Mouse (Mus musculus) intestine, postnatal 0 days (tissue): ENCODE results near the gene Sgcg. TPM values are rescaled to one million over a fixed set of nuclear protein-coding genes. Genes with fewer than 3 reads are reported as not detected.

Experiments used
- ATAC-seq: fragments of 200-750 bp; cut with Nextera tagmentation; 2 replicates; pipeline ENCODE4 v1.8.0; 2017; ENCODE audit warnings: mild to moderate bottlenecking, moderate TSS enrichment, moderate library complexity
- H3K27ac ChIP-seq: fragments of 300-500 bp; sonication (generic); 2 replicates; pipeline ENCODE4 v1.5.1; 2014; ENCODE audit warnings: mild to moderate bottlenecking, low read depth, low read length, moderate library complexity
- H3K27me3 ChIP-seq: fragments of 300-500 bp; sonication (generic); replicated peaks from 2 replicates; pipeline ENCODE4 v1.6.1; 2014; ENCODE audit warnings: low read length, mixed read lengths; ENCODE audit not compliant: control insufficient read depth, insufficient read depth
- H3K36me3 ChIP-seq: fragments of 300-500 bp; sonication (generic); 2 replicates; pipeline ENCODE4 v1.6.1; 2014; ENCODE audit warnings: mild to moderate bottlenecking, moderate library complexity; ENCODE audit not compliant: control insufficient read depth, insufficient read depth
- H3K4me1 ChIP-seq: fragments of 300-500 bp; sonication (generic); replicated peaks from 2 replicates; pipeline ENCODE4 v1.6.1; 2014; ENCODE audit warnings: antibody characterized with exemption, low read length, mixed read lengths; ENCODE audit not compliant: control insufficient read depth, insufficient read depth
- H3K4me2 ChIP-seq: fragments of 300-500 bp; sonication (generic); replicated peaks from 2 replicates; pipeline ENCODE4 v1.6.1; 2014; ENCODE audit warnings: low read depth, mild to moderate bottlenecking, moderate library complexity
- H3K4me3 ChIP-seq: fragments of 300-500 bp; sonication (generic); 2 replicates; pipeline ENCODE4 v1.5.1; 2014; ENCODE audit warnings: low read depth, low read length
- H3K9ac ChIP-seq: fragments of 300-500 bp; sonication (generic); 2 replicates; pipeline ENCODE4 v1.6.1; 2014; ENCODE audit warnings: mild to moderate bottlenecking, low read depth, low read length
- H3K9me3 ChIP-seq: fragments of 300-500 bp; sonication (generic); 2 replicates; pipeline ENCODE4 v1.6.1; 2016; ENCODE audit warnings: mixed run types; ENCODE audit not compliant: control insufficient read depth
- CTCF ChIP-seq: sonication (generic); IDR thresholded peaks from 2 replicates; pipeline ENCODE4 v1.5.1; 2016; ENCODE audit warnings: low read depth, mild to moderate bottlenecking, control low read depth, antibody characterized with exemption, moderate library complexity
- WGBS: fragments of 180-500 bp; shearing (Covaris S2); extraction: QIAGEN DNeasy Blood & Tissue Kit; methylation state at CpG from one replicate; pipeline ENCODE4 v1.1.7; 2014; 5-methylcytosine and 5-hydroxymethylcytosine counted together
- polyA plus RNA-seq: library from polyadenylated mRNA; unstranded; fragments of >200 nt; fragmentation: Nextera tagmentation; extraction: Ambion mirVana; gene quantifications from 2 replicates; pipeline ENCODE4 v1.2.1, GENCODE M21; 2015

Gene Sgcg
- polyA plus RNA-seq, 1 experiment from 2014 or later = 2.8 TPM

GRCm38 (mm10) chr14:61274414-61275198, 16.3 kb upstream of the Sgcg start:
- no peak for TF ChIP-seq CTCF
- Histone ChIP-seq H3K27ac (no peak overlapping the region), H3K4me2 (peak overlapping the region; percentile 57), H3K36me3 (no peaks in the 10 kb centered on the region), H3K9ac (no peak overlapping the region), H3K4me1 (no peaks in the 10 kb centered on the region), H3K27me3 (peaks cover 21% of the 10 kb centered on the region), H3K9me3 (no peaks in the 10 kb centered on the region), H3K4me3 (peak overlapping the region; percentile 19)
- no peak for ATAC-seq
- WGBS = 8% methylated on average over 38 of the region's 38 CpGs

- no peaks in the 10 kb centered on the region for H3K4me1 ChIP-seq
- no peak overlapping the region for H3K4me3 ChIP-seq
- no peak overlapping the region for H3K4me2 ChIP-seq
- H3K27ac ChIP-seq = no peak overlapping the region
- no peaks in the 10 kb centered on the region for H3K9me3 ChIP-seq
- WGBS = 62% methylated on average over 5 of the region's 5 CpGs
- H3K9ac ChIP-seq = no peak overlapping the region
- H3K36me3 ChIP-seq = no peaks in the 10 kb centered on the region
- H3K27me3 ChIP-seq = no peaks in the 10 kb centered on the region
- no peak for TF ChIP-seq CTCF
- no peak for ATAC-seq
These were observed 9.7 kb upstream of the Sgcg start for GRCm38 (mm10) chr14:61267908-61268475.

- ATAC-seq = no peak
- Histone ChIP-seq H3K4me2 (no peak overlapping the region), H3K36me3 (no peaks in the 10 kb centered on the region), H3K27ac (no peak overlapping the region), H3K4me1 (no peaks in the 10 kb centered on the region), H3K27me3 (no peaks in the 10 kb centered on the region), H3K4me3 (no peak overlapping the region), H3K9ac (no peak overlapping the region), H3K9me3 (no peaks in the 10 kb centered on the region)
- WGBS = 21% methylated on average over 3 of the region's 3 CpGs
- TF ChIP-seq CTCF = no peak
These were observed 794 bp upstream of the Sgcg start for GRCm38 (mm10) chr14:61259084-61259483.

- ATAC-seq = no peak
- no peak overlapping the region for H3K9ac ChIP-seq
- H3K27me3 ChIP-seq = no peaks in the 10 kb centered on the region
- 87% methylated on average over 15 of the region's 15 CpGs for WGBS
- no peak overlapping the region for H3K27ac ChIP-seq
- H3K4me2 ChIP-seq = no peak overlapping the region
- H3K36me3 ChIP-seq = no peaks in the 10 kb centered on the region
- no peak for TF ChIP-seq CTCF
- no peak overlapping the region for H3K4me3 ChIP-seq
- no peaks in the 10 kb centered on the region for H3K4me1 ChIP-seq
- 0 out of 2 replicates have a peak, but pooled peaks cover 5% of the 10 kb centered on the region for H3K9me3 ChIP-seq
These were observed 5.5 kb downstream of the Sgcg start for GRCm38 (mm10) chr14:61252596-61253388.

- no peak for TF ChIP-seq CTCF
- Histone ChIP-seq H3K27ac (no peak overlapping the region), H3K4me2 (no peak overlapping the region), H3K4me1 (no peaks in the 10 kb centered on the region), H3K36me3 (no peaks in the 10 kb centered on the region), H3K4me3 (no peak overlapping the region), H3K9ac (no peak overlapping the region), H3K27me3 (no peaks in the 10 kb centered on the region), H3K9me3 (0 out of 2 replicates have a peak, but pooled peaks cover 13% of the 10 kb centered on the region)
- no peak for ATAC-seq
- WGBS = 80% methylated on average over 3 of the region's 3 CpGs
These were observed 11.8 kb downstream of the Sgcg start for GRCm38 (mm10) chr14:61246444-61246843.

GRCm38 (mm10) chr14:61242611-61243010, 15.7 kb downstream of the Sgcg start:
- 0 out of 2 replicates have a peak, but pooled peaks cover 7% of the 10 kb centered on the region for H3K9me3 ChIP-seq
- no peaks in the 10 kb centered on the region for H3K4me1 ChIP-seq
- no peak overlapping the region for H3K4me2 ChIP-seq
- H3K9ac ChIP-seq = no peak overlapping the region
- H3K36me3 ChIP-seq = no peaks in the 10 kb centered on the region
- 43% methylated on average over 6 of the region's 6 CpGs for WGBS
- no peaks in the 10 kb centered on the region for H3K27me3 ChIP-seq
- no peak overlapping the region for H3K27ac ChIP-seq
- TF ChIP-seq CTCF = peak; percentile 66
- ATAC-seq = no peak
- H3K4me3 ChIP-seq = no peak overlapping the region
